Comparison of ENCODE assay signal across 13 mouse cellular contexts in the genomic region with DNA sequence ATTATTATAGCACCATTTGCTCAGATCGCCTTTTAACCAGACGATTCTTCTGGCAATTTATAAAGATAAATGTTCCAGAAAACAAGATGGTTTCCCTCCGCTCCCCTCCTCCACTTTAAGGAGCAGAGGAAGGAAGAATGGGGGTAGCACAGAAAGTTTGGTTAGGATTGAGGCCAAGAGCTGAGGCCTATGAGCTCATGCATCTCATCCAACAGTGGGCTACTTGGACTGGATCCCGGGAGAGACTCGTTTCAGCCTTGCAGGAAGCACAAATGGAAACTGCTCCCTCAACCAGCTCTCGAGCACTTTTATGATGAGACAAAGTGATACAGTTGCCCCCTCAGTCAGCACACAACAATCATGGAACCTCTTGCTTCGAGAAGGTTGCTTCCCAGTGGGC.
DNase-seq lines count a peak whose midpoint lies in the region; ATAC-seq and TF ChIP-seq lines count a peak whose summit lies in the region.
"Had no signal": no experiment of that assay in that cellular context is flagged by ENCODE, and none has a peak within 500 bp of the region (broad histone marks: within the 10 kb centered on the region; RNA-seq: fewer than 3 reads in every experiment).

No protein-coding gene starts in this region.

- H3K79me2 ChIP-seq in myocyte (ENCODE audit: control insufficient read depth, insufficient read depth): no peaks in the 10 kb centered on the region

- peak; percentile 35 to 47 for DNase-seq in cerebellum, postnatal 14 days
- DNase-seq in cerebellum, postnatal 25 days: no peak
- DNase-seq in kidney, postnatal 10 days: peak; percentile 75
- DNase-seq in kidney, adult 9 months: no peak
- peak; percentile 24 for DNase-seq in midbrain, embryonic 14.5 days
- no peak for DNase-seq in midbrain, embryonic 11.5 days (ENCODE audit: low spot score, missing footprints)
- DNase-seq in adrenal gland, adult 8-10 months: no peak
- DNase-seq: cerebellum, adult 9-10 months; gastrocnemius, postnatal 36 days had no signal

- H3K9ac ChIP-seq in midbrain, embryonic 14.5 days (replicated peaks; ENCODE audit: low read length): no peak overlapping the region
- no peak overlapping the region for H3K9ac ChIP-seq in midbrain, embryonic 11.5 days (ENCODE audit: low read length)
- H3K9ac ChIP-seq: embryonic facial prominence, embryonic 13.5 days; limb, embryonic 15.5 days had no signal

- TF ChIP-seq POLR2A in myocyte (IDR thresholded peaks at IDR 0.05; ENCODE audit: insufficient read length, low read depth): no peak

- H3ac ChIP-seq in myocyte (ENCODE audit: control insufficient read depth, insufficient read length): no peak overlapping the region

- no peak overlapping the region for H3K27ac ChIP-seq in midbrain, embryonic 14.5 days (replicated peaks; ENCODE audit: low read depth, low read length)
- no peak overlapping the region for H3K27ac ChIP-seq in midbrain, embryonic 11.5 days (ENCODE audit: low read depth, low read length)
- H3K27ac ChIP-seq: embryonic facial prominence, embryonic 13.5 days; limb, embryonic 15.5 days had no signal

- 0 out of 2 replicates have a peak, but pooled peaks cover 3% of the 10 kb centered on the region for H3K27me3 ChIP-seq in midbrain, embryonic 14.5 days (ENCODE audit: control insufficient read depth, insufficient read depth, low read length)
- no peaks in the 10 kb centered on the region for H3K27me3 ChIP-seq in midbrain, embryonic 11.5 days (ENCODE audit: control insufficient read depth, insufficient read depth, low read length)
- H3K27me3 ChIP-seq in myocyte (ENCODE audit: control insufficient read depth, insufficient read depth, insufficient read length): no peaks in the 10 kb centered on the region
- H3K27me3 ChIP-seq: megakaryocyte, embryonic 14.5 days had no signal

- H3K36me3 ChIP-seq in midbrain, embryonic 14.5 days (ENCODE audit: control insufficient read depth, insufficient read depth, low read length): no peaks in the 10 kb centered on the region
- no peaks in the 10 kb centered on the region for H3K36me3 ChIP-seq in midbrain, embryonic 11.5 days (ENCODE audit: control insufficient read depth, insufficient read depth, low read length)
- H3K36me3 ChIP-seq in myocyte (ENCODE audit: control insufficient read depth, insufficient read depth): no peaks in the 10 kb centered on the region
- H3K36me3 ChIP-seq: embryonic facial prominence, embryonic 13.5 days; limb, embryonic 15.5 days had no signal

- H3K9me3 ChIP-seq in midbrain, embryonic 14.5 days (ENCODE audit: control insufficient read depth, low read length): no peaks in the 10 kb centered on the region
- no peaks in the 10 kb centered on the region for H3K9me3 ChIP-seq in midbrain, embryonic 11.5 days (ENCODE audit: control insufficient read depth, low read length)
- H3K9me3 ChIP-seq: embryonic facial prominence, embryonic 13.5 days; limb, embryonic 15.5 days had no signal

- WGBS in midbrain, embryonic 14.5 days: 84% methylated on average over 7 of the region's 7 CpGs
- 91% methylated on average over 7 of the region's 7 CpGs for WGBS in midbrain, embryonic 11.5 days

- H3K4me1 ChIP-seq in midbrain, embryonic 14.5 days (ENCODE audit: control insufficient read depth, insufficient read depth, low read length): no peaks in the 10 kb centered on the region
- no peaks in the 10 kb centered on the region for H3K4me1 ChIP-seq in midbrain, embryonic 11.5 days (ENCODE audit: control insufficient read depth, insufficient read depth, low read length)
- H3K4me1 ChIP-seq: embryonic facial prominence, embryonic 13.5 days; megakaryocyte, embryonic 14.5 days had no signal

- ATAC-seq in midbrain, embryonic 14.5 days (ENCODE audit: low FRiP score, low TSS enrichment): no peak
- no peak for ATAC-seq in midbrain, embryonic 11.5 days (ENCODE audit: low FRiP score)

- no peak overlapping the region for H3K4me3 ChIP-seq in midbrain, embryonic 14.5 days (replicated peaks; ENCODE audit: low read depth, low read length)
- H3K4me3 ChIP-seq in midbrain, embryonic 11.5 days (ENCODE audit: low read depth, low read length): no peak overlapping the region
- H3K4me3 ChIP-seq in myocyte: no peak overlapping the region
- H3K4me3 ChIP-seq: embryonic facial prominence, embryonic 13.5 days; limb, embryonic 15.5 days; megakaryocyte, embryonic 14.5 days had no signal

- H3K4me2 ChIP-seq in midbrain, embryonic 14.5 days (ENCODE audit: low read length): no peak overlapping the region
- H3K4me2 ChIP-seq in midbrain, embryonic 11.5 days: no peak overlapping the region
- H3K4me2 ChIP-seq in myocyte (ENCODE audit: low read depth): peak overlapping the region; percentile 43
- H3K4me2 ChIP-seq: embryonic facial prominence, embryonic 13.5 days; limb, embryonic 15.5 days had no signal

TF ChIP-seq in myocyte, 11 proteins besides CTCF, POLR2A, EP300 and RAD21:
- TF ChIP-seq TCF3 (IDR thresholded peaks at IDR 0.05; ENCODE audit: insufficient read length, low read depth) (no peak), USF1 (IDR thresholded peaks at IDR 0.05; ENCODE audit: low read depth) (no peak)

Comparison
In these comparisons a context has a peak if more than half of its experiments do, and no peak if none do; other contexts are left out.
1. DNase-seq: peak in cerebellum, postnatal 14 days (2 of 2), kidney, postnatal 10 days (single experiment) and midbrain, embryonic 14.5 days (single experiment); none in cerebellum, postnatal 25 days (0 of 2), kidney, adult 9 months (single experiment), midbrain, embryonic 11.5 days (single experiment) and adrenal gland, adult 8-10 months (single experiment).